Mouse (Mus musculus): ENCODE measurements around the gene Ifi203.
"Not testable (repeated sequence)": the region's sequence is repeated elsewhere in the genome, so short reads cannot be mapped to it uniquely, and the experiment has no call there.

The Ifi203 gene

DNA sequence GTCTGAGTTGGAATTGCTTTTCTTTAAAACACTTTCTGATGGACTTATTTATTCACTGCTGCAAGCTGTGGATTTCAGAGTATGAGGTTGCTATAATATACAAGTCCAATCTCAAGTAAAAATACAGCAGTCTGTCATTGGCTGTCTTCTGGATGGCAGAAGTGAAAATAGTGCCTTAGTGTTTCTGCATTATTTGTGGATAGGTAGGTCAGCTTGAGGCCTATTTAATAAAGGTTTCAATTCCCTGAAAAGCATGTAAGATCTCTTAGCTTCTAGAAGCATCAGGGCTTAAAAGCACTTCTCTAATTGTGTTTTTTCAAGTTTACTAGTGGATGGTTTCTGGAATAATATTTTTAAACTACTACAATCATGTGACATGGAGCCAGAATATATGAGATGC, 52.7 kb downstream of the Ifi203 start:
- not testable (repeated sequence) for DNase-seq (ENCODE audit: low spot score in 2 of 2)

DNA sequence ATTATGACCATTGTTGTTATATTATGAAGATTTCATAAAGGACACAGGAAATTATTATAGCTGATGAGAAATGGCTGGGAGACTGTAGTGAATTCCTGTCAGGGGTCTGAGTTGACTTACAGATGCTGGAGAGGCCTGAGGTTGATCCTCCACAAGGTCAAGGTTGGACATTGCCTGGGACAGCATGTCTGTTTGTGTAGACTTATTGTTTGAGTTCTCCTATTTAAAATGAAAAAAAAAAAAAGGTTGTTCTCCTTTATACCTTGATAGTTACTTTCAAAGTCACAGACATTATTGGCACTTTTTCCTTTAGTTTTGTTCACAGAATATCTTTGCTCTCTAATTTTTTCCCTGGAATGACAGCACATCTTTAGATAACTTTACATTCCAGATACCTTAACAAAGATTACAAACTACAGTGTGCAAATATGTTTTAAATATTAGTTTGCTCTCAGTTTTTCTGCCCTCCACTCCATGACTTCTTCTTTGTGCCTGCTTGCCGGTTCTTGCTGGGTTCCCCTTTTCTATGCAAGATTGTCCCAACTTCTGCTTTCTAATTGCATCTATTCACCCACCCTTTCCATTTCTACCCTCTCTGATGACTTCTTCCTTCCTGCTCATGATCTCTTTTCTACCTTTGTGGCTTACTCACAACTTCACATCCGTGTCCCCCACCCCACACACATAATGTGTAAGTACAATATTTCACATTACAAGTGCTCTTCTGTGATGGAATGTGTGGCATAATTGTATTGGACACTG, 55.3 kb downstream of the Ifi203 start:
- not testable (repeated sequence) for DNase-seq (ENCODE audit: low spot score in 2 of 2)

DNA sequence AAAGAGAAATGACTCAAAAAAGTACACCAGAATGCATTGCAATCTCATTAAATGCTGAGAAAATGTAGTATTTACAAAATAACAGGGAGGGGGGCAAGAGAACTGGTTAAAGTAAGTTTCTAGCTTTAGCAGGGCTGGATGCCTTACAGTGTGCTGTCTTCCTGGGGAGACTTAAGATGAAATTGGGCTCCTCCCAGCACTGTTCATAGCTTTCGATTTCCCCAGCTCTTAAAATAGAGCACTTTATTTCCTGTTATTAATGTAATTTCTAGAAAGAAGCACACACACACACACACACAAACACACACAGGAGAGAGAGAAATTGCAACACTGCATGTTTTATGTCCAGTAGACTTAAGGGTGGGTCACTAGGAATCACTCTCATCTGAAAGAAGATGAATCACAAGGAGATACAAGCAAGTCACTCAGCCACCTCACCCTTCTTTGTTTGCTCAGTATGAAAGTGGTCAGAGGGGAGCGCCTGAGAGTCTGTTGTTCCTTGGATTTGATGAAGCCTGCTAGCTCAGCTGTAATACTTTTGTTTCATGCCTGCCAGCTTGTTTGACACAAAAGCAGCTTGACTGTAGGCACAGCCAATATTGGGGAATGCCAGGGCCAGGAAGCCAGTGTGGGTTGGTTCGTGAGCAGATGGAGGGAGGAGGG, 62.3 kb downstream of the Ifi203 start:
- DNase-seq (ENCODE audit: low spot score in 2 of 2), result not testable (repeated sequence)

- DNase-seq (ENCODE audit: low spot score in 2 of 2), result not testable (repeated sequence)
Measured at GRCm38 (mm10) chr1:173879225-173879987, 63.1 kb downstream of the Ifi203 start.

- DNase-seq (ENCODE audit: low spot score in 2 of 2), result not testable (repeated sequence)
Measured at GRCm38 (mm10) chr1:173878264-173878663, 64.2 kb downstream of the Ifi203 start.

GRCm38 (mm10) chr1:173877125-173877524, 65.3 kb downstream of the Ifi203 start:
- not testable (repeated sequence) for DNase-seq (ENCODE audit: low spot score in 2 of 2)

Measured in thymus, postnatal 10 days (tissue).